Mouse (Mus musculus): Measurements from ENCODE around the gene Lrrc25.

Lrrc25 gene

DNA sequence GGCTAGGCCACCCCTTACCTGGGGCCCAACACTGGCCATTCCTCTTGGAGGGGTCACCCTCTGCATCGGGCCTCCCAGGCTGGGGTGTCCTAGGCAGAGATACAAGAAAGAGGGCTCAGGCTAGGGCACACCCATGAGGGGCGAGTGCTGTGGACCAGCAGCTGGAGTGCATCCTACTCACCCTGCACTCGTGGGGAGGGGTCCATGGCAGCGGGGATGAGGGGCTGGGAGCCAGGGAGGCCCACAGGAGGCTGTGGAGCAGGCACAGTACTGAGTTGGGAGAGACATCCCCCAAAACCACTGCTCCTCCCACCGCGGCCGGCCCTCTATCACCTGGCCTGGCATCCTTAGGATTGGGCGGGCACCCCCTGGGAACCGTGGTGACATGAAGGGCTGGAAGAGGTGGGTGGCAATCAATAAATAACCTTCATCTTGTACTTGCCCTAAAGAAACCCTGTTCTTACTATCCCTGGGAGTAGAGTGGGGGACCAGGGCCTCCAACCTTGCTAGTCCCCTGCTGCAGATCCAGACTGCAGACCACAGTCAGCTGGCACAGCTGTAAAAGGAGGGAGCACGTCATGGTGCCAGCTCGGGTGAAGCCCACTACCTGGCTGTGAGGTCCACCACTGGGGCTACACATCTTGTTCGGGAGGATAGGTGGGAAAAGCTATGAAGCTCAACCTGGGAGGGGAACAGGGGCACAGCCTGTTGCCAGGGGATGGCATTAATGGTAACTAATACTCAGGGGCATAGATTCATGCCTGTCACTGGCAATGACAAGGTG lies 16.3 kb upstream of the Lrrc25 start:
- no peak for DNase-seq (ENCODE audit: low spot score in 2 of 2)

DNA sequence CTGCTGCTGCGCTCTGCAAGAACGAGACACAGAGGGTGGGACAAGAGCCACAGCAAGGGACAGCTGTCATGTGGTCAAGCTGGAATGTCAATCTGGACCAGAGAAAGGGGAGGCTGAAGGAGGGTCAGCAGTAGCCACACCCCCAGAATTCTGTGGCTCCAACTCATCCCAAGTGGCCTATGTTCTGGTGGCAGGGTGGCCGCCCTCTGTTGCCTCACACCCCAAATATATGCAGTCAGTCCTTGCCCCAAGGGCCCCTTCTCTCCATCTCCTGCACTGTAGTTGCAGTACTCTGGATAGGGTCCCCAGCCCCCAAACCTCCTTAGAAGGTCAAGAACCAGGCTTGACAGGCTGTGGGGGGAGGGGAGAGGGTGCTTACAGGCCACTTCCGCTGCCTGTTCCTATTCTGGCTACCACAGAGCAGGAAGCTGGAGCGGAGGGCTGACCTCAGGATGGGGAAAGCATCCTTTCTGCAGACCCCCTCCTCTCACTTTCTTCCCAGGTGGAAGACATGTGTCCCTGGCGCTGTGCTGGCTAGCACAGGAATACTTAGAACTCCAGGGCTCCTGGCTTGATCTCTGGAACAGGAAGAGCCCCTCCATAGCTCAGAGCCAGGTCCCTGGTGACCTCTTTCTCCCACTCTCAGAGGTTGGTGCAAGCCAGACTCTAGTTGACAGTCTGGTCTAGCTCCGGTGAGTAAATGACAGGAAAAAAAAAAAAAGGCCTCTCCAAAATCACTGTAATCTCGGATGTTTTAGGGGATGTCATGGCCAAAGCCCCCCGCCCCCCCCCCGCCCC lies 15.3 kb upstream of the Lrrc25 start:
- DNase-seq (ENCODE audit: low spot score in 2 of 2), result no peak

DNA sequence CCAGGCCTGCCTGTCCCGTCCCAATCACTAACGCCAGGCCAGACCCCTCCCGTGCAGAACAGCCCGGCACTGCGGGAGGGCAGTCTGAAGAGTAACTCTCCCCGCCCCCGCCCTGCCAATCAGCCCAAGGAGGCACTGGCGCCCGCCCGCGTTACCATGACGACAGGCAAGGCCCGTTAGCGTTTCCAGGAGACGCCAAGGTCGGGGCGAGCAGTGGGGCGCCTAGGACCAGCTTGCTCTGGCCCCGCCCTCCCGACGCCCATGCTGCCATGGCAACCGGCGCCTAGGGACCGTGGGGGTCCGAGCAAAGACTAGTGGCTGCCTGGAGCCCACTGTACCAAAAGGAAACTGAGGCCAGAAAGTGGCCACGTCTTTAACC lies 14.7 kb upstream of the Lrrc25 start:
- peak; percentile 46 to 63 for DNase-seq (ENCODE audit: low spot score in 2 of 2)

DNA sequence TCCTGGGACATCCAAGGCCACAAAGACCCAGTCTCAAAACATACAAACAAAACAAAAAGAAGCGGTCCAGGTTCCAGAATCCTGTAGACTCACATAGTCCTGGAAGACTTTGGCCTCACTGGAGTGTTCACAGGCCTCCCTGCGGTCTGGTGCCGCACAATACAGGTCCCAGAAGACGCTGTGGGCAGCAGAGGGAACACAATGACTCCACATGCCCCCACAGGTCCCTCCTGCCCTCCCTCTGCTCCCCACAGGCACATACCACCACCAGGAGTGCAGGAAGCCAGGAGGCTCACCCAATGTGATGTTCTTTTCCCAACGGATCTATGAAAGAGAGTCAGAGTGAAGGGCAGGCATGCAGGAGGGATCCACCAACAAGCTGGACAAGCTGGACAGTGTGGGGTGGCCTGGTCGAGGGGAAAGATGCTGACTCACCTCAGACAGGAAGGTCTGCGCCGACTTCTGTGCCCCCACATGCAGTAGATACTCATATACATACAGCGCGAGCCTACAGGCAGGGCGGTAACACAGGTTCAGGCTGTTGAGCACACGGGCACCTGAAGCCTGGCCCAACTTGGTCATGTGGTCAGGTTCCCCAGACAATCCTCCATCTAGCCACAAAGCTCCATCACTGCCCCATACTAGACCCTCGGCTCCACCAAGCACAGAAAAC lies 13.7 kb upstream of the Lrrc25 start:
- DNase-seq (ENCODE audit: low spot score in 2 of 2), result no peak

DNA sequence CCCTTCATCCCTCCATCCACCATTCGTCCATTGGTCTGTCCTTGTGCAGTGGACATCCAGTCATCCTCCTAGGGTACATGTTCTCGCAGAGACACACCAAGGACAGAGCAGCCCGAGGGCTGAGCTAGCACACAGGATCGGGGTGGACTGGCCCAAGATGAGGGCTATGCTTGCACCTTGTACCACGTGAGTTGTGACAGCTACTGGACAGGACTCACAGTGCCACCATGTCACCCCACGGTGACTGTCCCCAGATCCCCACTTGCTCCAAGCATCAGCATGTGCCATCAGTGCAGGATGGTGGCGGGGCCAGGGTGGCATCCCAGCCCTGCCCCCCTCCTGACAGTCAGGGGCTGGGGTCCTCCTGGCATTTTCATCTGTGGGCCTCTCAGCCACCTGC lies 11.4 kb upstream of the Lrrc25 start:
- no peak for DNase-seq (ENCODE audit: low spot score in 2 of 2)

DNA sequence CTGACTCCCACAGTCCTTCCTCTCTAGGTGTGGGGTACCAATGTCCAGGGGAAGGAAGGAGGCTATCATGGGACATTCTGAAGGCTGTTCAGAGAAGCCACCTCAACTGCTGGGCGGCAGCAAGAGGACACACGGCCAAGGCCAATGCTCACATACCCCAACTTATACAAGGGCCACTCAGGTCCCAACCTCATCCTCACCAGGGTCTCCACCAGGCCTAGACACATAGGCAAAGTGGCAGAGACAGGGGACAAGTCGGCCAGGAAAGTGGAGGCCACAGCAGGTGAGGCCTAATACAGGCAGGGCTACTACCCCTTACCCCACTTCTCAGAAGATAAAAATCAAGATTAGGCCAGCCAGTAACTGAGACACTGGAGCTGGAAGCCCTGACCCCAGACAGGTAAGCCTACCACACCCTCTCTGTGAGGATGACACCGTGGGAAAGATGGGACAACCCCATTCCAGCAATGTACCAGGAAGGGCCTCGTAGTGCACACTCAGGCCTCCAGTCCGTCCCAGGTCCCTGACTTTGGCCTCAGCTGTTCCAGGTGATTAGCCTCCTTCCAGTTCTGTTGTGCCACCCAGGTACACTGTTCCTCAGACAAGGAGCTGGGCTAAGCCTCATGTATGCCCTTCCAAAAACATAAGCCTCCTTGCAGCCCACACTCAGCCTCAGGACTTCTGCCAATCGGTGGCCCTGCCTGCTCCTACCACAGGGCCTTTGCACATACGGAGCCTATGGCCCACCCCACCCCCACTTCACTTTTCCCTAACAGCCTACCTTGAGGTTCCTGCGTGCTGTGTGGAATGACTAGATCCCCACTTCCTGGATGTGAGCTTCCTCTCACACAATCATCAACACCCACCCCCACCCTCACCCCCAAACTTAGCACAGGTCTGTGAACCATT lies 9.8 kb upstream of the Lrrc25 start:
- DNase-seq (ENCODE audit: low spot score in 2 of 2), result no peak

DNA sequence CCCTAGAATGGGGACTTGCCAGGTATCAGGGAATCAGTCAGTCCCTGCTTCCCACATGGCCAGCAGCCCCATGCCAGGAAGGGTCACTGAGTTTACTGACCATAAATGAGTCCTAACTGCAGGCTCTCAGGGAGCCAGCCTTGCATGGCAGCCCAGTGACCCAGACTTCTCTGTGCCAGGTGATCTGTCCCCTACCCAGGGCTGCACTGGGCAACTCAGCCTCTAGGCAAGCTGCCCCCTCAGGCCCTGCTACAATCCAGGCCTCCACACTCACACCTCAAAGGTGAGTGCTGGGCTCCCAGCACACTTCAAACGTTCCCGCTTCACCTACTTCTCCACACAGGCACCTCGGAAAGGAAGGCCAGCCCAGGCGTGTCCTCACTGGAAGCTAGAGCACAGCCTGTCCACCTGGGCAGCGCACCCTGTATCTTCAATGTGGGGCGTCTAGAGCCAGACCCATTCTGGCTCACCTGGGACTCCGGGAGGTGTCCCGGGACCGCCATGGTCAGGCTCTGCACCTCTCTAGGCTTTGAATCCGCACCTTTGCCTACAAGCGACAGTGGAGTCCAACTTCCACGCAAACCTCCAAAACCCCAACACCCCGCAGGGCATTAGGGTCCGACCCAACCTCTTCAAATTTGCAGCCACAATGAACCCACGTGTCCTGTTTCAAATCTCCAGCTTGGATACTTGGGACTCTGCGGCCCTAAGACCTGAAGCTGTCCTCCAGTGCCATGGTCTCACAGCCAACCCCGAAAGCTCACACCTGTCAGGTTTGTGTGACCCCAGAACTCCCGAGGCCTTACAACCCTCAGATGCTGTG lies 9.0 kb upstream of the Lrrc25 start:
- no peak for DNase-seq (ENCODE audit: low spot score in 2 of 2)

DNA sequence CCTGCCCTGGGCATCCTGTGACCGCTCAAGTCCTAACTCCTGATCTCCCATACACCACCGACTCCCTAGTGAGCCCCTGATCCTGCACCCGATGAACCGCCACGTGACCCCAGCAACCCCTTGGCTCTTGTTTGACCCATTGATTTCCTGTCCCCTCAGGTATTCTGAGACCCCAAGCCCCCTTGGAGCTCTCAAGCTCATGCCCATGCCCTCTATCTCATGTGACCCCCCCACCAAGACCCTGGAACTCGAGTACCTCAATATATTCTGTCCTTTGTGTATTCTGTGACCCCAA lies 8.4 kb upstream of the Lrrc25 start:
- no peak for DNase-seq (ENCODE audit: low spot score in 2 of 2)

DNA sequence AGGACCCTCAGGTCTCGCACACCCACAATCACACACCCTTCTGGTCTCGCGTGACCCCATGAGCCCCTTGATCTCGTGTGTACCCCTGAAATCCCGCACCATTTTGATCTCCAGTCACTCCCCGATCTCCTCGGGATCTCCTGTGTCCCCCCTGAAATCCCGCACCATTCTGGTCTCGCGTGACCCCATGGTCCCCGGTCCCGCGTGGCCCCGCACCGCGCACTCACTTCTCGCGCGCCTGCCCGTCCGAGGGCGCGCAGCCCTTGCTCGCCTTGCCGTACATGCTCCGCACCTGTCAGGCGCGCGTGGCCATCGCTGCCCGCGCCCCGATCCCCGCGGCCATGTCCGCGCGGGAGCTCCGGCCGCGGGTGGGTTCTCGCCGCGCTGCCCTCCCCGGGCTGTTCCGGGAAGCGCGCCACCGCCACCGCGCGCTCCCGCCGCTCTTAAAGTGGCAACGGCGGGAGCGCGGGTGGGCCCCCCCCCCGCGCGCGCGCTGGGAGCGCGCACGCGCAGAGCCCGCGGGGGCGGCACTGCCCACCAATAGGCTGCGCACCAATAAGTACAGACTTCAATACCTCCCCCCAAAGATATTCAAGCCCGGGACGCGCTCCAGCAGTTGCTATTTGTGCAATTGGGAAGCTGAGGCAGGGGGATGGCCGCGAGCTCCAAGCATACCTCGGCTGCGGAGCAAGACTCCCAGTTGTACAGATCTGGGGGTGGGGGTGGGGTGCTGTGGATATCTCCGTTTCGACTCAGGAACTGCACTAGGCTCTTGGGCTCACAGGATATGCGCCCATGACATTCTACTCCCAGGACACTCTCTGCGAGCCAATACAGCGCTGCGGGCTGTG lies 7.8 kb upstream of the Lrrc25 start:
- no peak for DNase-seq (ENCODE audit: low spot score in 2 of 2)

DNA sequence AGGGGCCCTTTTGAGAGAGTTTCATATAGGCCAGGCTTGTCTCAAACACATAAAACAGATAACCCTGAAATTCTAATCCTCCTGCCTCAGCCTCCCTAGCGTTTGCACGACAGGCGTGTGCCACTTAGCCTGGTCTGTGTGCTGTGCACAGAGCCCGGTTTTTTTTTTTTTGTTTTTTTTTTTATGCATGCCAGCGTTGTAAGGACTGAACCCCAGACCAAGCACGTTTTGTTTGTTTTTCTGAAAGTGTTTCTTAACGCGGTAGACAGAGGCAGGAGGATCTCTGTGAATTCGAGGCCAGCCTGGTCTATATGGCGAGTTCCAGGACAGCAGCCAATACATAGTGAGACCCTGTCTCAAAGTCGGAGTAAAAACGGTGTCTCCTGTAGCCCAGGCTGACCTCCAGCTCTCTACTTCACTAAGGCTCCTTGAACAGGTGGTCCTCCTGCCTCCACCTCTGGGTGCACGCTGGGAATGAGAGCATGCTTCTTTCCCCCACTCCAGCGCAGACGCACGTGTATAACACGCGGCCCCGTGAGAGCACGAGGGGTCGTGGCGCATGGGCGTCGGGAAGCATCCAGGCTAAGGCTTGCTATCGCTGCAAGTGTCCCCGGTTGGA lies 7.1 kb upstream of the Lrrc25 start, which contains the start of gene Ssbp4:
Gene Ssbp4, minus strand, starts transcription at position 124 of the 619 bp plus-strand sequence.
- no peak for DNase-seq (ENCODE audit: low spot score in 2 of 2)

DNA sequence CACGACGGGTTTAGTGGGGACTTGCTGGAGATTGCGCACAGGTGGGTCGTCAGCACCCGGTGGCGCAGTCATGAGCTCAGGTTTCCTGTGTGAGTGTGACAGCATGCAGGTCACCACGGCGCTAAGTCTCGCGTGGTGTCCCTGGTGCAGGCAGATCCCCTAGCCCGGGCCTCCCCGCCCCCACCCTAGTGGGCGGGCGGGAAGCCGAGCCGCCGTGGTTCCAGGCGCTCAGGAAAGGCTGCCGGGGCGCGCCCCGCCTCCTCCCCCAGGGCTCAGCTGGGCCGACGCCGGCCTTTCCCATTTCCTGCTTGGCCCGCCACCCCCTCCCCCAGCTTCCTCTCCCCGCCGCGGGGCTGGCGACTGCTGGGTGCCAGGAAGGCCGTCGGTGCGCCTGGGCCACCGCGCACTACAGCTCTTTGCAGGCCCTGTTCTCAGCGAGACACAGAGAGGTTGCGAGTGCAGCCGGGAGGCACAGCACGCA lies 6.5 kb upstream of the Lrrc25 start:
- DNase-seq (ENCODE audit: low spot score in 2 of 2), result peak; percentile 50 to 61

DNA sequence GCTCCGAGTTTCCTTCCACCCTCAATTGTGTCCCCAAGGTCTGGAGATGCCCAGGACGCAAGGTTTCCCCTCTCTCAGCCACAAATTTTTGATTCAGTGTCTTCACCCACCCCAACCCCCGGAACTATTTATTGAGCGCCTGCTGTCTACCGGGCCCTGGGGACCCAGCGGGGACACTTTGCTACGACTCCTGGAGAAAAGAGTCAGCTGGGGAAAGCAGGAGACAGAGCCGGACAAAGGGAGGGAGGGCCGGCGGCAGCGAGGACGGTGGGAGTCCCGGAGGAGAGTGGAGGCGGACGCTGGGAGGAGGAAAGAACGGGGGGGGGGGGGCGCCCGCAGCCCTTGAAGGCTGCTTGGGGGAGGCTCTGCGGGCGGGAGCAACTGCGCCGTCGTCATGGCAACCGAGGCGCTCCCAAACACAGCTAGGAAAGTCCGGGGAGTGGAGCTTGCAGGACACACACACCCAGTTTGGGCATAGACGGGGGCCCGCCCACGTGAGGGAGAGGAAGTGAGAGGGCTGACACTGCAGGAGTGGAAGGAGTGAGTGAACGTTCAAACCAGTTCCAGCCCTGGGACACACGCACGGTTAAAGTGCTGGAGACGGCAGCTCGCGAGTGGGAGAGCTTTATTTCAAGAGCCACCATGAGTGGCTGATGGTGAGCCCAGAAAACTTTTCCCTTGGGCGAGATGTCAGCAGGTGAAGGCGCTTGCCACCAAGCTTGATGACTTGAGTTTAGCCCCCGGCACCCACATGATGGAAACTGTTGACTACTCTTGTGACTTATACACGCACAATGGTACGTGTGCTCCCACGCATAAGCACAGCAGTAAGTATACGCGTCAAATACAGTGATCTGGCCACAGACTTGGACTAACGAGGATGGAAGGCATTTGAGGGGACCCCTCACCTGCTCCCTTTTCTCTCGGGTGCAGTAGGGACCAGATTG lies 5.8 kb upstream of the Lrrc25 start:
- peak; percentile 61 to 71 for DNase-seq (ENCODE audit: low spot score in 2 of 2)

DNA sequence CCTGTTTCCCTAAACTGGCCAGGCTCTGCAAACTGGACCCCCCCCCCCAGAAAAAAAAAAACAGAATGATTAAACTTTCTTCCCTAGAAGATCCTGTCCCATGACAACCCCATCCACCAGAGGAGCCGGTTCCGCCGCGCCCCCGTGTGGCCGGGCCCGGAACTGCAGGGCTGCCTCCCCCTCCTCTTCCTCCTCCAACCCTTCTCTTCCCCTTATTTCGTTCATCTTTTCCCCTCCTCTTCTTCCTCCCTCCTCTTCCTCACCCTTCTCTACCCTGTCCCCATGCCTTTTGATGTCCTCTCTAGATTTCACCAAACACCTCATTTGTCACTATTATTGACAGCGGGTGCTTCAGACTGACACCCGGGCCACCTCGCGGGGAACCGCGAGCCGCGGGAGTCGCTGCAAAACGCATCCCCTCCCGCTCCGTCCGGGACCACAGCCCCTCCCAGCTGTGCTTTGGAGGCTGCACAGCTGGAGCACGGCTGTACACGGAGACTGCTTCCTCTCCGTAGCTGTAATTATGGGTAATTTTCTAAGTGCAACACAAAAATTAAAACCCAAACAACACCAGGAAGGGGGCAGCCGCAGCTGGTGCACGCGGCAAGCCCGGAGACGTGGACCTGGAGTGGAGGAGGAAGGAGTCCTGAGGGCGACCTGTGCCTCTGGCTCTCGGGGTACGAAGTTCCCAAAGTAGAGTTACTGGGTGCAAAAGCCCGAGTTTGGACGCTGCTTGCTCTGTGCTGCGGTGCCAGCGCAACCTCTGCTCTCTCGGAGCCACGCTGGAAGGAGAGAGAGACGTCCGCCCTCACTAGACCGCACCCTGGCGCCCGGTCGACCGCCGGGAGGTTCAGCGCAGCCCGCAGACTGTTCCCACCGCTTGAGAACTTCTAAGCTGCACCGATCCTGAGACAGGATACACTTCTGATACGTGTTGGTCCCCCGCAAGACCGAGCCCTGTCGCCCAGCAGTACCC lies 4.9 kb upstream of the Lrrc25 start:
- DNase-seq (ENCODE audit: low spot score in 2 of 2), result peak; percentile 83 to 86

DNA sequence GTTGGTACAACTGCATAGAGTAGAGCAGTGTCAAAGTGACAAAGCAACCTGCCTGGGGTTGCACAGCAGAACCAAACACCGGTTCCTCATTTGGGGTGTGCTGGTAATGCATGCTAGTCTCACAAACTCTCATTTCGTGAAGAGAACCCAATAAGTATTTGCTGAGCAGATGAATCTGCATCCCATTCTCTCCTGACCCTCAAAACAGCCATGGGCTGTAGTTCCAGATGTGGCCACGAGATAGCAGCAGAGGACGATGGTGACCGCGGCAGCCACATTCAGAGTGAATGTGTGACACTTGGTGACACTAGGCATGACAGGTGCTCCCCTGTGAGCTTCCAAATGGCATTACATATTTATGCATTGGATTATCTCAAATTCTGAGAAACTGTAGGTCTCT lies 4.1 kb upstream of the Lrrc25 start:
- peak; percentile 88 to 94 for DNase-seq (ENCODE audit: low spot score in 2 of 2)

DNA sequence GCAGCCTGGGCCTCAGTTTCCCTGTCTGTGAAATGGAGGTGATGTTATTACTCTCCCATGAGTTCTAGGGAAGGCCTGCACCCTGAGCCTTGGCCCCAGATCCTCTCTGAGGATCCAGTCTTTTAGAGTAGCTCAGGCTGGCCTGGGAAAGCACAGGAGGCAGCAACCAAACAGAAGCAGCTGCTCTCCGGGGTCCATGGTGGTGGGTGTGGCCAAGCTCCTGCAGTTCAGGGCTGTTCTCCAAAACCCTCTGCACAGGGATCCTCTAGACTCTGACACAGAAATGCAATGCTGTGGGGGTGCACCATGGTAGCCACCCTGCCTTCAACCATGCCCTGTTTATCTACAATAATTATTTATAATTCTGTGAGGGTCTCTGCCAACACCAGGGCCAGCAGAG lies 2.2 kb upstream of the Lrrc25 start:
- no peak for DNase-seq (ENCODE audit: low spot score in 2 of 2)

DNA sequence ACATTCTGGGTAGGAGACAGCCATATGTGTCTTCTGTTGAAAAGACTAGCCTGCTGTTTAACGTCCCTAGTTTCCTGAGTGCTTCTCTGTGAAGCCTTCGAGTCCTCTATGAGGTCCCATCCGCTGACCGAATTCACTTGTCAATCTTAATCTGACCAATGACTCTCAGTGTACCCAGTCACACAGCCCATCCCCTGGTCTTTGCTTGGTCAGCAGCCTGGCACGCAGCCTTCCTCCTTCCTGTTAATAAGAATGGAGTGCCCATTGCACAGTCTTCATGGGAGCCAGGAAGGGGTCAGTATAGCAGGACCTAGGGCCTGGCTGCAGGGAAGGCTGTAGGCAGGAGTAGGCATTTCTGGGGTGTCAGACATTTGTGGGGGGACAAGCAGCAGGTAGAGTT lies 1.5 kb upstream of the Lrrc25 start:
- no peak for DNase-seq (ENCODE audit: low spot score in 2 of 2)

DNA sequence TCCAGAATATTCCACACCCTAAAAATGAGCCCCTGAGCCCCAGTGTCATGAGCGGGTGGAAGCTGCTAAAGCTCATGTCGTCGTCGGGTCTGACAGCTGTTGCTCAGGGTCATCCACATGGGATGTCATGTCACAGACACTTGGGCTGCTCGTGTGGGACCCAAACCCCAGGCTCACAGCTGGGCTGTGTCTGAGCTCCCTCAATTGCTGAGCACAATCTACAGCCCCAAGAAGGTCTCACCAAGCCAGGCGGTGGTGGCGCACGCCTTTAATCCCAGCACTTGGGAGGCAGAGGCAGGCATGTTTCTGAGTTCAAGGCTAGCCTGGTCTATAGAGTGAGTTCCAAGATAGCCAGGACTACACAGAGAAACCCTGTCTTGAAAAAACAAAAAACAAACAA lies 674 bp upstream of the Lrrc25 start:
- DNase-seq (ENCODE audit: low spot score in 2 of 2), result no peak

All from spleen, postnatal 14 days (tissue).